Mouse (Mus musculus): ENCODE measurements around the gene Runx1. TPM values are rescaled to one million over a fixed set of nuclear protein-coding genes. Genes with fewer than 3 reads are reported as not detected.

Gene Runx1
- total RNA-seq, 2 experiments from 2014 or later, result 1.8 to 1.9 TPM

- peak; percentile 41 for DNase-seq
Measured at GRCm38 (mm10) chr16:92697737-92698611, 128.0 kb downstream of the Runx1 start.

- DNase-seq, result peak; percentile 86
Measured at GRCm38 (mm10) chr16:92697227-92697736, 128.7 kb downstream of the Runx1 start.

GRCm38 (mm10) chr16:92696411-92697015 lies 129.4 kb downstream of the Runx1 start:
- peak; percentile 36 for DNase-seq

GRCm38 (mm10) chr16:92695981-92696380 lies 130.0 kb downstream of the Runx1 start:
- no peak for DNase-seq

- peak; percentile 20 for DNase-seq
Measured at GRCm38 (mm10) chr16:92695200-92695921, 130.6 kb downstream of the Runx1 start.

GRCm38 (mm10) chr16:92694496-92695106 lies 131.3 kb downstream of the Runx1 start:
- DNase-seq, result no peak

- no peak for DNase-seq
Measured at GRCm38 (mm10) chr16:92690759-92691158, 135.2 kb downstream of the Runx1 start.

- no peak for DNase-seq
Measured at GRCm38 (mm10) chr16:92688941-92689340, 137.0 kb downstream of the Runx1 start.

GRCm38 (mm10) chr16:92686978-92687377 lies 139.0 kb downstream of the Runx1 start:
- no peak for DNase-seq

GRCm38 (mm10) chr16:92685766-92686315 lies 140.1 kb downstream of the Runx1 start:
- DNase-seq, result no peak

- DNase-seq, result no peak
Measured at GRCm38 (mm10) chr16:92684423-92685211, 141.3 kb downstream of the Runx1 start.

GRCm38 (mm10) chr16:92676630-92677029 lies 149.3 kb downstream of the Runx1 start:
- peak; percentile 32 for DNase-seq

- DNase-seq, result no peak
Measured at GRCm38 (mm10) chr16:92675677-92676076, 150.3 kb downstream of the Runx1 start.

GRCm38 (mm10) chr16:92674916-92675450 lies 151.0 kb downstream of the Runx1 start:
- no peak for DNase-seq

GRCm38 (mm10) chr16:92674121-92674816 lies 151.7 kb downstream of the Runx1 start:
- DNase-seq, result no peak

- DNase-seq, result no peak
Measured at GRCm38 (mm10) chr16:92668807-92669206, 157.1 kb downstream of the Runx1 start.

- no peak for DNase-seq
Measured at GRCm38 (mm10) chr16:92661757-92662156, 164.2 kb downstream of the Runx1 start.

GRCm38 (mm10) chr16:92656750-92657149 lies 169.2 kb downstream of the Runx1 start:
- no peak for DNase-seq

- DNase-seq, result no peak
Measured at GRCm38 (mm10) chr16:92654294-92654950, 171.5 kb downstream of the Runx1 start.

GRCm38 (mm10) chr16:92653816-92654215 lies 172.1 kb downstream of the Runx1 start:
- DNase-seq, result no peak
